Mouse (Mus musculus) ES-Bruce4 (cell line): Measurements from ENCODE around the gene Ctdsp2. TPM values are rescaled to one million over a fixed set of nuclear protein-coding genes. Genes with fewer than 3 reads are reported as not detected.

Source experiments
- H3K27ac ChIP-seq: 2 replicates; pipeline ENCODE4 v1.5.1; 2012; ENCODE audit warnings: low read length, inconsistent platforms; ENCODE audit not compliant: insufficient read depth
- H3K27me3 ChIP-seq: 2 replicates; pipeline ENCODE4 v1.6.1; 2012; ENCODE audit warnings: mild to moderate bottlenecking, low read length, inconsistent platforms; ENCODE audit not compliant: control insufficient read depth, poor library complexity, insufficient read depth, severe bottlenecking
- H3K36me3 ChIP-seq: 2 replicates; pipeline ENCODE4 v1.6.1; 2012; ENCODE audit warnings: inconsistent platforms, mild to moderate bottlenecking, low read length, moderate library complexity; ENCODE audit not compliant: control insufficient read depth, poor library complexity, insufficient read depth, severe bottlenecking
- H3K4me1 ChIP-seq: one replicate; pipeline ENCODE4 v1.8.1; 2011; ENCODE audit warnings: low read length; ENCODE audit not compliant: control insufficient read depth, insufficient read depth
- H3K4me3 ChIP-seq: 2 replicates; pipeline ENCODE4 v1.5.1; 2011; ENCODE audit warnings: low read depth, mild to moderate bottlenecking, low read length
- H3K9ac ChIP-seq: 2 replicates; pipeline ENCODE4 v1.6.1; 2012; ENCODE audit warnings: low read depth, mild to moderate bottlenecking, inconsistent platforms; ENCODE audit not compliant: poor library complexity, severe bottlenecking
- H3K9me3 ChIP-seq: replicated peaks from 2 replicates; pipeline ENCODE4 v1.6.1; 2012; ENCODE audit warnings: mild to moderate bottlenecking, low read length, inconsistent platforms; ENCODE audit not compliant: control insufficient read depth, poor library complexity, insufficient read depth, severe bottlenecking
- CTCF ChIP-seq: IDR thresholded peaks from one replicate; pipeline ENCODE4 v1.8.1; 2011; ENCODE audit warnings: low read depth, low read length
- EP300 ChIP-seq: IDR thresholded peaks from 2 replicates; pipeline ENCODE4 v1.6.1; 2011; ENCODE audit warnings: low read depth, low read length; ENCODE audit not compliant: insufficient read depth
- POLR2A ChIP-seq: IDR thresholded peaks from one replicate; pipeline ENCODE4 v1.8.1; 2011; ENCODE audit warnings: low read length; ENCODE audit not compliant: insufficient read depth
- polyA plus RNA-seq: library from polyadenylated mRNA; stranded (reverse); fragments of >200 nt; gene quantifications from 2 replicates; pipeline ENCODE4 v1.2.4, GENCODE M21; 2011; ENCODE audit warnings: low read depth; ENCODE audit not compliant: missing spikeins, insufficient read depth, insufficient read length

The Ctdsp2 gene
- polyA plus RNA-seq, 1 experiment, result 62.0 TPM

GRCm38 (mm10) chr10:126990313-126991056 is 12.0 kb downstream of the Ctdsp2 start:
- no peaks in the 10 kb centered on the region for H3K9me3 ChIP-seq
- H3K9ac ChIP-seq, result no peak overlapping the region
- H3K27me3 ChIP-seq, result no peaks in the 10 kb centered on the region
- H3K36me3 ChIP-seq, result peaks cover 5% of the 10 kb centered on the region
- TF ChIP-seq CTCF (peak; percentile 95), POLR2A (no peak)
- no peak overlapping the region for H3K27ac ChIP-seq
- H3K4me1 ChIP-seq, result peaks cover 13% of the 10 kb centered on the region
- H3K4me3 ChIP-seq, result no peak overlapping the region

GRCm38 (mm10) chr10:126991676-126992075 is 13.2 kb downstream of the Ctdsp2 start:
- Histone ChIP-seq H3K9ac (no peak overlapping the region), H3K4me1 (peaks cover 10% of the 10 kb centered on the region), H3K9me3 (no peaks in the 10 kb centered on the region), H3K4me3 (no peak overlapping the region), H3K27me3 (no peaks in the 10 kb centered on the region), H3K27ac (no peak overlapping the region), H3K36me3 (peaks cover 5% of the 10 kb centered on the region)
- TF ChIP-seq EP300 (no peak), CTCF (no peak), POLR2A (no peak)

GRCm38 (mm10) chr10:126993621-126994020 is 15.1 kb downstream of the Ctdsp2 start:
- peaks cover 6% of the 10 kb centered on the region for H3K4me1 ChIP-seq
- peaks cover 5% of the 10 kb centered on the region for H3K36me3 ChIP-seq
- no peak overlapping the region for H3K27ac ChIP-seq
- H3K4me3 ChIP-seq, result no peak overlapping the region
- TF ChIP-seq CTCF (no peak), EP300 (no peak), POLR2A (no peak)
- no peak overlapping the region for H3K9ac ChIP-seq
- H3K27me3 ChIP-seq, result no peaks in the 10 kb centered on the region
- H3K9me3 ChIP-seq, result no peaks in the 10 kb centered on the region

GRCm38 (mm10) chr10:126997340-126998113 is 19.0 kb downstream of the Ctdsp2 start:
- H3K36me3 ChIP-seq, result peaks cover 2% of the 10 kb centered on the region; the same call in 1 of the 2 replicates

GRCm38 (mm10) chr10:127000529-127000928 is 22.0 kb downstream of the Ctdsp2 start, which contains the start of gene Avil:
Gene Avil, plus strand, starts transcription at chr10:127000709.
- Histone ChIP-seq H3K9ac (no peak within 1 kb of the TSS), H3K27me3 (no peaks in the 10 kb centered on the region), H3K9me3 (no peaks in the 10 kb centered on the region), H3K4me1 (no peaks in the 10 kb centered on the region), H3K27ac (no peak within 1 kb of the TSS), H3K4me3 (no peak within 1 kb of the TSS), H3K36me3 (no peaks in the 10 kb centered on the region)
- TF ChIP-seq POLR2A, result no peak
- TF ChIP-seq EP300, result no peak
- no peak for TF ChIP-seq CTCF

More at GRCm38 (mm10) chr10:126997340-126998113, 19.0 kb downstream of the Ctdsp2 start:
- Histone ChIP-seq H3K4me1 (no peaks in the 10 kb centered on the region), H3K4me3 (no peak overlapping the region), H3K9ac (no peak overlapping the region), H3K27me3 (no peaks in the 10 kb centered on the region), H3K27ac (no peak overlapping the region), H3K9me3 (no peaks in the 10 kb centered on the region)
- TF ChIP-seq EP300 (no peak), POLR2A (no peak), CTCF (no peak)

- no peaks in the 10 kb centered on the region for H3K9me3 ChIP-seq
- no peaks in the 10 kb centered on the region for H3K4me1 ChIP-seq
- no peaks in the 10 kb centered on the region for H3K27me3 ChIP-seq
- H3K27ac ChIP-seq, result no peak overlapping the region
- TF ChIP-seq CTCF, result no peak
- no peak overlapping the region for H3K4me3 ChIP-seq
- no peak overlapping the region for H3K9ac ChIP-seq
- no peaks in the 10 kb centered on the region for H3K36me3 ChIP-seq
Observed at GRCm38 (mm10) chr10:127001297-127001696, 22.8 kb downstream of the Ctdsp2 start.
